Mouse (Mus musculus) right cerebral cortex, adult 18-20 months (tissue): Measurements from ENCODE around the gene Auts2.

Experiments
- DNase-seq: peaks from one replicate; pipeline ENCODE4 v3.0.0; 2022; ENCODE audit warnings: mixed read lengths

Auts2 gene

DNA sequence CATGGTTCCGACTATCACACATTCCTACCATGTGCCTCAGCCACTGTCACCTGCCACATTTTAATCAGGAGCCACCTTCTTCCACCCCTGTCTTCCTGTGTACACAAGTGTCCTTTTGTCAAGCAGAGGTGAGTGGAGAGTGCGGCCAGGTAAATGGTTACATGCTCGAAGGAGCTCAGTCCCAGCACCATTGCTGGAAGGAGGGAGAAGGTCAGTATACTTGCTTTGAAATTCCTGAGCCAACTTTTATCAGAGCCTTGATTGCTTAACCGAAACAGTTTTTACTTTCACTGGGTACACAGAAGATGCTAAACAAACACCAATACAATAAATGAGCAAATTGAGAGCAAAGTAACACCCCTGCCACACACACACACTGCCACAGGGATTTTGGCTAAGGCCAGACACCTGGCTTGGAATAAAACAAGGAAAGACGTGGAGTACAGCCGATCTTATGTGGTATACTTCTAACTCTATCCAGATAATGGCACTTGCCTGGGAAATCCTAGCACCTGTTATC, 953.1 kb downstream of the Auts2 start:
- DNase-seq, result no peak

GRCm38 (mm10) chr5:131586332-131586700, 956.8 kb downstream of the Auts2 start:
- DNase-seq, result no peak

- DNase-seq, result no peak
These were observed 957.3 kb downstream of the Auts2 start for GRCm38 (mm10) chr5:131585684-131586331.

DNA sequence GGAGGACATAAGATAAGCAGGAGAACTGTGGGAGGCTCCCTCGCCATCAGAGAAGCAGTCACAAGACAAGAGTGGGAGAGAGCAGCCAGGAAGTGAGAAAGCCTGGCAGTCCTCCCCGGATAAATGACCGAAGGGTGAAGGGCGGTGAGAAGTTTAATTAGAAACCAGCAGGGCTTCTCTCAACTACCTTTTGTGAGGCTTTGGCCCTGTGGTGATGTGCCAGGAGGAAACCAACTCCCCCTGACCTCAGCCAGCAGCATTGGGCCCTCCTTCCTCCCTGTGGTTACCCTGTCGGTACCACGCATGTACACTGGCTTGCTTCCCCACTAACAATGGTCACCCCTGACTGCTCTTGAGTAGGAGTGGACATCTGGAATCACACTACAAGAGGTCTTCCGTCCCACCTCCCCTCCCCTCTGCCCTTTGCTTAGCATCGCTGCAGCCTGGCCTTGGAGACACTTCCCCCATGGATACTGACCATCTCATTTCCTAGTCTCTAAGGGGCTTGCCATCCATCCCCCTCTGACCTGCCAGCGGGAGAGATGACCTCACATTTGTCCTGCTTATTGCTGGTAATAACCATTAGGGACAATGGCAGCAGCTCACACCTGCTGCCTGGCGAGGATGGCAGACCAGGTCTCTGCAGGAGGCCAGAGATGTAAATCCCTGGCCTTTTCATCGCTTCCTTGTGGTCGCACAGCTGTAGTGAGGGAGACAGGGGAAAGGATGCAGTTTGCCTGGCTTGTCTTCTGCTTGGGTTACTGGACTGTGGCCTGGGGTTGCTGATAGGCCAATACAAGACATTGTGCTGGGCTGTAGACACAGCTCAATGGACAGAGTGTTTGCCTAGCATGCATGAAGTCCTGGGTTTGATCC, 958.6 kb downstream of the Auts2 start:
- peak; percentile 17 for DNase-seq

- DNase-seq, result no peak
These were observed 961.8 kb downstream of the Auts2 start for GRCm38 (mm10) chr5:131581110-131582050.

DNA sequence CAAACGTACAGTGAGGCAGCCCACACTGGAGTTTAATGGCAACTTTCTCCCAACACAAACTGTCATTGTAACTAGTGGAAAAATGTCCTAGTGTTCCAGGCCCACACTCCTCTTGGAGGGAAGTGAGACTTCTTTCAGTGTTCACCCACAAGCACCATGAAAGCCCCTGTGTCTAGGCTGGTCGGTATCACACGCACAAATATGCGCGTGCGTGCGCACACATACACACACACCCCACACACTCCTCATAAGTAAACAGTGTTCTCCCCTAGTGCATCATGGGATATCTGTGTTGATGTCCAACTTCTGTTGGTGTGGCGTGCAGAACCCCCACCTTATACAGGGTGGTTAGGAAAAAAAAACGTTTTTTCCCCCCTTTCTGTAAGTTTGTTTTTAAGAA, 964.4 kb downstream of the Auts2 start:
- DNase-seq, result no peak

DNA sequence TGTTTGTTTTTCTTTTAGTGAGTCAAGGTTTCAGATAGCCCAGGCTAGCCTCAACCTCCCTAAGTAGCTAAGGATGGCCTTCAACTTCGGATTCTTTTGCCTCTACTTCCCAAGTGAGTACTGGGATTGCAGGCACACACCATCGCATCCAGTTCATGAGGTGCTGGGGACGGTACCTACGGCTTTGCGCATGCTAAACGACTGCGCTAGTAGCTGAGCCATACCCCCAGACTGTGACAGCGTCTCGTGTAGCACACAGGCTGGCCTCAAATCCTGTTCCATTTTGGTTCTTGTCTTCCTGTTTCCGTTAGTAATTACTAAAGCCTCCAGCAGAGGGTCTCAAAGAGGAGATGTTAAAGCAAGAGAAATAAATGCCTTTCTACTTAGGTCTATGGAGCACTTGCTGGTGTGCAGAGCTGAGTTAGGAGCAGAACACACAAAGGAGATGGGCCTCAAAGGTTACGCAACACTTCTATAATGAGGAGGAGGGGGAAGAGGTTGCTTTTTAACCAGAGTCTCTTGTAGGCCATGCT, 967.3 kb downstream of the Auts2 start:
- DNase-seq, result no peak

DNA sequence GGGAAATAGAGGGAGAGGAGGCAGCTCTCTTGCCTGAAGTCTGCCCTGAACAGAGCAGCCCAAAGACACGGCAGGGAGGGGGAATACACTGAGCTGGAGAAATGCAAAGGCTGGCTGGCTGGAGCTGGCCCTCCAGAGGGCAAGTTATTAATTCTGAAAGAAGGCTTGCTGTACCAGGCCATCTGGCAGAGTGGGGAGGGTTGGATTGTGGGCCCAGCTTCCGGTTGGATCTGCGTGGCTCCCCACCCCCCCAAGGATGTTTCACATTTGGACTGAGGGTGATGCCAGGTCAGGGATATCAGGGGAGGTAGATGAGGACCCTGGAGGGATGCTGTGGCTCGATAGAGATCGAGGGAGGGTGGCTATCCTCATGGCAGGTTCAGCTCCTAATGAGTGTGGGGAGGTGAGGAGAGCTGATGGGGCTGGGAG, 968.0 kb downstream of the Auts2 start:
- DNase-seq, result no peak

DNA sequence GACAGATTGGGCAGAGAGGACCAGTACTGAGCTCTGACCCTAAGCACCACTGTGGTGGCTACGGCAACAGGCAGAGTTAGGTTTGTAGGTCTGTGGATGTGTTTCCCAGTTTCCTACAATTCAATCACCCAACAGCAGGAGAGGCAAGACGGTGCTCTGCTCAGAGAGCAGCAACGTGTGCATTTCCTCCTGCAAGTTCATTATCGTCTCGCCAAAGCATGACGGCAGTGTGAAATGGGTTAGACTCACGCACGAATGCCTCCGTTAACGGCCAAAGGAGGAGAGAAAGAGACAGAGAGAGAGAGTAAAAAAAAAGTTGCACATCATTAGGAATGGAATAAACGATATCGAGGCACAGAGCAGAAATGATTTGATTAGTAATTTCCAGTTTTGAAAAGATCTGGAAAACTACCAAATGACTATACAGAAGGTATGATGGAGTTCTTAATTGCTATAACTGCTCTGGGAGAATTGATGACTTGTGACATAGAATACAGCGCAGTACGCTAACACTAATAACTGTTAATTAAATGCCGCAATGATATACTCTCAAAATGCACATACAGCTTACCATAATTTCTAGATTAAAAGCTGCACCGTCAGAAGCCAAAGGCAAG, 968.6 kb downstream of the Auts2 start:
- no peak for DNase-seq

DNA sequence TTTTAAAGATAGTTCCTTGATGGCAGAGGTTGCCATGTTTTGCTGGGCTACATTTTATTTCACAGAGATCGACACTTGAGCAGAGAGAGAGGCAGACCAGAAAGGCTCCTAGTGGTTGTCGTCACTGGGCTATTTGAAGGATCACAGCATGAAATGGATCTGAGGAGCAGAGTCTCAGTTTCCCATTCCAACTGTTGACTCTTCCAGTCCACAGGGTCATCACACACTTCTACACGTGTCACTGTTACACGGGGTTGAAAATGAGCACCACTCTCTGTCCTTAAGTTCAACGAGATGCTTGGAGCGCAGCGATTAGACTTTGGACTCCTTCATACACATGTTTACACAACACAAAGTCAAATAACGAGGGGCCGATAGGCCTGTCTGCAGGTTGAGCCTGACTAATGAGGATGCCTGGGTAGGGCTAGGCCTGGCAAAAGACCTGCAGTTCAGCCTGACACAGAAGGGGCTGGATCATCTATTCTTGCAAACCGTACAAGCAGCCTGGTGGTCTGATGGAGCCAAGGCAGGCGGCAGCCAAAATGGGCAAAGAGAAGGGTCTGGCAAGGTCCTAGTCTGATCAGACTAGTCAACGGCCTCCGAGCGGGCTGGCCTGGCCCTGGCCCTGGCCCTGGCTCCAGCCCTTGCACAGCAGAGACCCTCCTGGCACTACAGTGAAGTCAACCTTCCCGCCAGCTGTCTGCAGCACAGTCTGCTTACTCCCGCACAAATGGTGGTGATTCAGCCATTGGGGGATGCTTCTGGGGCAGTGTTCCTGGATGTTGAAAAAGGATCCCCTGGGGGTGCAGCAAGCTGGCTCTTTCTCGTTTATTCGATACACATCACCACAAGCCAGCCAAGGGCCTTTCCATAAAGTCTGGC, 969.6 kb downstream of the Auts2 start:
- DNase-seq, result no peak

DNA sequence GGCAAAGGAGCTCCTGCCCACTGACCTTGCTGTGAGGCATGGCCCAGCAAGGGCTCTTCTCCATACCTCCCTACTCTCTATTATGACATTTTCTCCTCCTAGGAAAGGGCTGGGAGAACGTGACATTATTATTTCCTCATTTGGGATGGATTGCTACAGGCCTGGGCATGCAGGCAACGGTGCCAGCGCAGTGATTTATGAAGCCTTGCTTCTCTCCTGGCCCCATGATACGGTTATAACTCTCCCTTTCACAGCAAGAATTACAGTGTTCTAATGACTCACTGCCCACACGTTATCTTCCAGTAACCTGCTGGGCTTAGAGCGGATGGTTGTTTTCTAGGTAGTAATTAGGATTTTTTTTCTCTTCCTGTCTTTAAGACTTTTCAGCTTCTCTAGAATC, 977.1 kb downstream of the Auts2 start:
- DNase-seq, result no peak

DNA sequence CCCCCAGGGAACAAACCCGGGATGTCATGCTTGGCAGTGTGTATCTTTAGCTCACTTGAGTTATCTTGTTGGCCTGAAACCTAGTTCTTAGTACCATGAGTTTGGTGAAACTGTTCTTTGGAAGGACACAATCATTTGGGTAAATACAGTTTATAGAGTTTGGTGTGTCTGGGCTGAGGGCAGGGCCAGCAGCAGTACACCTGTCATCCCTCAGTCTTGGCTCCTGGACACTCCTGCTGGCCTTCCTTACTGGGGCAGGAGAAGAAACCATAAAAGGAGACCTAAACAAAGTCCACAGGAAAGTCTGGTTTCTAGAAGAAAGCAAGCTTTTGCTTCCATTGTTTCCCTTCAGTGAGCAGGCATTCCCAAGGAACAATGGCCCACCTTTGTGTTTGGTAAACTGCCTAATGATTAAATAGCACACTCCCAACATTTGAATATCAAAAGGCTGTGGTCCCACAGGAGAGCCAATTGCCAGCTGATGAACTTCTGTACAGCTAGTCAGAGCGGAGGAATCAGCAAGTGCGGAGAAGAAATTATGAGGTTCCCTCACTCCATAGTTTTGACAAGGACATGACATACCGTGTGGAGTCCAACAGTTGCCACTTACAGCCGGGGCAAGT, 979.4 kb downstream of the Auts2 start:
- no peak for DNase-seq

DNA sequence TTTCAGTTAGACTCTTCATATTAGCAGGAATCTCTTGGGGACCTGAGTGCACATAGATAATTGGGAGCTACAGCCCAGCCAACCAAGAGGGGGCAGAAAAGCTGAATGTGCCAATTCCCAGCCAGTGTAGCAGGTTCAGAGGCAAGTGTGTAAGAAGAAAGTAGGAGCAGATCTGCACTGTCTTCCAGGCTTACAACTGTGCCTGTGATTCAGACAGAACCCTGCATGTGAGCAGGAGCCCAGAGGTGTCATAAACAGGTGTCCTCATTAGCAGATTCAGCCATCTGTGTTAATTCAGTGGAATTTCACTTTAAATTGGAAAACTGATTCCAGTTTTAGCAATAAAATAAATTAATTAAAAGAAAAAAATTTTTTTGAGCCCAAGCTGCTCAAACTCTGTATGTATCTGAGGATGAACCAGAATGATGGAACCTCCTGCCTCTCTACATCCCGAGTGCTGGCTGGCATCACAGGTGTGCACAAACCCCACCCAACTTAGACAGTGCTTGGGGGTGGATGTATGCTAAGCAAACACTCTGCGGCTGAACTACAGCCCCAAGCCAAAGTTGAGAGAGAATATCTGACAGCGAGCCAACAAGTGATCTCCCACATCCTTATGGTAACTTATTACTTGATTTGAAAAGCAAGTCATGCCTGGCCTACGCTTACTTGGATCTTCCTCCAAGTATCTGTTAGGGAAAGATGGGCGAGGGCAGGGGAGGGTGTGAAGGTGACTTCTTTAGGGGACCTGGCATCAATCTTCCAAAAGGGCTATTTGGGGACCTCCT, 982.2 kb downstream of the Auts2 start:
- DNase-seq, result no peak

DNA sequence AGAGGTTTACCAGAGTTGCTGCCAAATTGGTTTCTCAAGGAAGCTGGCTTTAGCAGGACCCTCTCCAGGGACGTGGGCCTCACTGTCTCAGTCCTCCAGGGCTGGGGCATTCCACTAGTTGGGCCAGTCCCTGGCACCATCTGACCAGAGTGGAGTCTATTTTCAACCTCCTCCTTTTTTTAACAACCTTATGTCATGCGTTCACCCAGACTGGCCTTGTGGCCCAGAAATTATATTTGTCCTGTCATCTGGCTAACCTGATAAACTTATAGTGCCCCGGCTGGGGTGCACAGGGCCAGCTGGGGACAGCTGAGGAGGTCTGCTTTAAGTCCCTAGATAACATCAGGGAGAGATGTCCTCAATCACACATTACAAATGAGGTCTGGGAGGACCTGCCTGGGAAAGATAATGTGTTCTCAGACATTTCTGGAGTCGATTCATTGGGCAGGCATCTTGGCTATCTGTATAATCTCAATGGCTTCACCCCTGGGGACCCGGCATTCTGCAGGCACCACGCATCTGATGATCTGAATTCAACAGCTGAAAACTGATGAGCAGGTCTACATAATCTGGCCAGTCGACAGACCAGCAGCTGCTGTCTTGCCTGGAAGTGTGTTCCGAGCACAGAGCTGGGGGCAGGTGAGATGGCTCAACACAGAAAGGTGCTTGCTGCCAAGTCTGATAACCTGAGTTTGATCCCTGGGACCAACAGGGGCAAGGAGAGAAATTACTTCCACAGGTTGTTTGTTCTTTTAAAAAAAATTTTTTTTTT, 984.6 kb downstream of the Auts2 start:
- DNase-seq, result no peak

DNA sequence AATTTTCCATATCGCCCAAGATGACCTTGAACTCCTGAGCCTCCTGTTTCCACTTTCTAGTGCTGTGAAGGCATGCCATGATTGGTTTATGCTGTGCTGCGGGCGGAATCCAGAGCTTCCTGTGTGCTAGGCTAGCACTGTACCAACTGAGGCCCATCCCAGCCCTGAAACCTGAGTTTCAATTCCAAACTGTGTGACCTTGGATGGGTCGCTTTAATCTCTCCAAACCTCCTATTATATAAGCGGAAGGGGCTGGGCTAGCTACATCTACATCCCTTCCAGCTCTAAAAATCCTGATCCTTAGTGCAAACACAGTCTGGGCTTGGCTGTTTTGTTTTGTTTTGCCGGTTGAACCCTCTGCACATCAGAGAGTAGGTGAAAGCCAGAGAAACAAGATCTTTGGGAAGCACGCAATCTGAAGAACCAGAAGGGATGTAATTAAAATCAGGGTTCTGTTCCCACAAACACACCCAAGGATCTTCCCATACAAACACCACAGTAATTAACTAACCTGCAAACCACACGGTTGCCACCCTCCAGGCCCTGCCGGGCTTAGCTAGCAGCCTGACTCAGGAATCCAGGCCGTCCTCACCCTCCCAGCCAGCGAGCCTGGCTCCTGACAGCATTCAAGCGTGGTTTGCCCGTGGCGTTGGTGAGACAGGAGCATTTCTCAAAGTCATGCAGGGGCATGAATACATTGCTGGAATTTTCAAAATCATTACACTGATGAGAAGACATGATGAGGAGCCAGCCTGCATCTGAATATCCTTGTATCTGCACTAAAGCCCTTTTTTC, 985.4 kb downstream of the Auts2 start:
- no peak for DNase-seq

GRCm38 (mm10) chr5:131548932-131549563, 994.1 kb downstream of the Auts2 start:
- no peak for DNase-seq

GRCm38 (mm10) chr5:131547926-131548325, 995.2 kb downstream of the Auts2 start:
- no peak for DNase-seq

DNA sequence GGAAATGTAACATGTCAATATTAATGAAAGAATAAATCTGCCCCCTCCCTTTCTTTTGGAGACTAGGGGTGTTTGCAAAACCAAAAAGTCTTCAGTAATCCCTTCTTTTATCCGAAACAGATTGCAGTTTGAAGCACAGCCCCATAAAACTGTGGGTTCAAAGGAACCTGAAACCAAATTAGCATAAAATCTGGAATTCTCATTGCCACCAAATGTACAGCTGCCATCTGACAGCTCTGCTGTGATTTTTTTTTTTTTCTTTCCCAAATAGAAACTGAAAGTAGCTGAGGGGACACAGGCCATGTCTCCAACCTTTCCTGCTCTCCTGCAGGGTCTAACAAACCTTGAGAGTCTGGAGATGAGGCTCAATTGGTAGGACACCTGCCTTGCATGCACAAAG, 996.7 kb downstream of the Auts2 start:
- DNase-seq, result no peak
